Mouse (Mus musculus): ENCODE data around the gene Zfp710. TPM values are rescaled to one million over a fixed set of nuclear protein-coding genes. Genes with fewer than 3 reads are reported as not detected.

Gene Zfp710
- polyA plus RNA-seq (2012; rRNA removed) = 29.2 and 30.0 TPM in 2 replicates

GRCm38 (mm10) chr7:80024521-80025390 lies at the start of gene Zfp710:
TSS of gene Zfp710 (plus strand) at chr7:80024814.

GRCm38 (mm10) chr7:80115224-80115590 lies 90.6 kb downstream of the Zfp710 start, which contains the start of gene Idh2:
TSS of gene Idh2 (minus strand) at chr7:80115392.

Other genes starting within 250 kb of the Zfp710 start
- 0.05 and 0.07 TPM in 2 replicates for gene Mesp1, start 231.0 kb upstream of the Zfp710 start, polyA plus RNA-seq (2012; rRNA removed)
- 0.90 and 1.2 TPM in 2 replicates for gene Mesp2, start 214.1 kb upstream of the Zfp710 start, polyA plus RNA-seq (2012; rRNA removed)
- gene Anpep, start 163.8 kb upstream of the Zfp710 start, polyA plus RNA-seq (2012; rRNA removed) = 5.1 and 9.9 TPM in 2 replicates
- gene Ap3s2, start 104.2 kb upstream of the Zfp710 start, polyA plus RNA-seq (2012; rRNA removed) = 46.1 and 51.1 TPM in 2 replicates
- 10.2 and 12.0 TPM in 2 replicates for gene Arpin, start 89.5 kb upstream of the Zfp710 start, polyA plus RNA-seq (2012; rRNA removed)
- gene Idh2, start 90.6 kb downstream of the Zfp710 start, polyA plus RNA-seq (2012; rRNA removed) = 287 and 310 TPM in 2 replicates
- 13.4 and 14.3 TPM in 2 replicates for gene Sema4b, start 162.0 kb downstream of the Zfp710 start, polyA plus RNA-seq (2012; rRNA removed)
- 29.5 and 31.9 TPM in 2 replicates for gene Cib1, start 208.0 kb downstream of the Zfp710 start, polyA plus RNA-seq (2012; rRNA removed)
- gene Gdpgp1, start 208.1 kb downstream of the Zfp710 start, polyA plus RNA-seq (2012; rRNA removed) = 2.1 and 2.2 TPM in 2 replicates
- gene Ttll13, start 221.6 kb downstream of the Zfp710 start, polyA plus RNA-seq (2012; rRNA removed) = 0.86 and 0.93 TPM in 2 replicates
- gene Ngrn, start 236.4 kb downstream of the Zfp710 start, polyA plus RNA-seq (2012; rRNA removed) = 55.8 and 56.9 TPM in 2 replicates
- 27.7 and 32.5 TPM in 2 replicates for gene Vps33b, start 244.8 kb downstream of the Zfp710 start, polyA plus RNA-seq (2012; rRNA removed)